Mouse (Mus musculus) embryonic fibroblast, embryonic 13.5 days (primary cell): Measurements from ENCODE around the gene Tmem26.

ENCODE experiments used
- CTCF ChIP-seq: IDR thresholded peaks from 2 replicates; pipeline ENCODE4 v1.5.1; 2011; ENCODE audit warnings: mild to moderate bottlenecking, control low read depth, low read length, moderate library complexity, borderline replicate concordance; ENCODE audit not compliant: insufficient read depth
- POLR2A ChIP-seq: IDR thresholded peaks from 2 replicates; pipeline ENCODE4 v1.6.1; 2011; ENCODE audit warnings: low read depth, mild to moderate bottlenecking, control low read depth, low read length, moderate library complexity

- TF ChIP-seq CTCF (no peak), POLR2A (no peak)
These were observed 57.8 kb downstream of the Tmem26 start for GRCm38 (mm10) chr10:68781067-68781868.
